Mouse (Mus musculus) cerebellum, adult 2 months (tissue): ENCODE results near the gene Kcnc2.

Experiments used
- CTCF ChIP-seq: fragments of 200-500 bp; IDR thresholded peaks from 2 replicates; pipeline ENCODE4 v1.5.1; 2011; ENCODE audit warnings: low read depth, mild to moderate bottlenecking, control low read depth, low read length, moderate library complexity, borderline replicate concordance; ENCODE audit not compliant: insufficient read depth
- POLR2A ChIP-seq: fragments of 200-500 bp; IDR thresholded peaks from 2 replicates; pipeline ENCODE4 v1.6.1; 2011; ENCODE audit warnings: low read length, control low read depth, borderline replicate concordance; ENCODE audit not compliant: insufficient read depth

- TF ChIP-seq CTCF (no peak), POLR2A (no peak)
Observed at GRCm38 (mm10) chr10:112377163-112377562, 106.2 kb downstream of the Kcnc2 start.
